8 mouse cellular contexts compared by ENCODE assay signal in genomic region chr4:134624109-134624862, GRCm38 (mm10).
A peak's percentile ranks its signal among the peaks of the same experiment; 100 is the strongest.
DNase-seq lines count a peak whose midpoint lies in the region; ATAC-seq lines count a peak whose summit lies in the region.

No protein-coding gene starts in this region.

- H3K9ac ChIP-seq in forebrain, embryonic 13.5 days = peak overlapping the region; percentile 43; the same call in 1 of the 2 replicates
- H3K9ac ChIP-seq in heart, embryonic 16.5 days (ENCODE audit: low read length) = peak overlapping the region; percentile 54
- 0 out of 2 replicates have a peak overlapping the region, but pooled peaks have one; percentile 10 for H3K9ac ChIP-seq in midbrain, embryonic 16.5 days (ENCODE audit: low read depth, low read length)

- H3K36me3 ChIP-seq in forebrain, embryonic 13.5 days (ENCODE audit: poor library complexity, severe bottlenecking) = no peaks in the 10 kb centered on the region
- no peaks in the 10 kb centered on the region for H3K36me3 ChIP-seq in heart, embryonic 16.5 days (ENCODE audit: control insufficient read depth, insufficient read depth)
- H3K36me3 ChIP-seq in limb, embryonic 10.5 days = no peaks in the 10 kb centered on the region
- no peaks in the 10 kb centered on the region for H3K36me3 ChIP-seq in midbrain, embryonic 16.5 days (ENCODE audit: control insufficient read depth, insufficient read depth, low read length)

- 47% methylated on average over 14 of the region's 14 CpGs for WGBS in forebrain, embryonic 13.5 days
- 18% methylated on average over 14 of the region's 14 CpGs for WGBS in heart, embryonic 16.5 days
- WGBS in limb, embryonic 10.5 days = 54% methylated on average over 14 of the region's 14 CpGs
- 35% methylated on average over 14 of the region's 14 CpGs for WGBS in midbrain, embryonic 16.5 days

- H3K4me2 ChIP-seq in forebrain, embryonic 13.5 days = no peak overlapping the region
- H3K4me2 ChIP-seq in heart, embryonic 16.5 days (ENCODE audit: low read depth, low read length) = no peak overlapping the region
- H3K4me2 ChIP-seq in midbrain, embryonic 16.5 days (ENCODE audit: low read length) = no peak overlapping the region

- ATAC-seq in forebrain, embryonic 13.5 days = peak; percentile 53
- no peak; the same call in 1 of the 2 replicates for ATAC-seq in heart, embryonic 16.5 days (replicated peaks; ENCODE audit: extremely low read depth, insufficient read depth, low FRiP score)
- ATAC-seq in midbrain, embryonic 16.5 days = peak; percentile 54; the same call in 1 of the 2 replicates
- no peak for ATAC-seq in activated CD4-positive, CD25-positive, alpha-beta regulatory T cell, adult 4 months
- no peak for ATAC-seq in granulocyte monocyte progenitor cell, adult 5-6 weeks (replicated peaks; ENCODE audit: poor library complexity, severe bottlenecking)

- no peaks in the 10 kb centered on the region for H3K9me3 ChIP-seq in forebrain, embryonic 13.5 days (replicated peaks)
- no peaks in the 10 kb centered on the region for H3K9me3 ChIP-seq in heart, embryonic 16.5 days (replicated peaks; ENCODE audit: control insufficient read depth, low read length)
- H3K9me3 ChIP-seq in limb, embryonic 10.5 days (replicated peaks) = no peaks in the 10 kb centered on the region
- H3K9me3 ChIP-seq in midbrain, embryonic 16.5 days (replicated peaks; ENCODE audit: control insufficient read depth, low read length, poor library complexity, severe bottlenecking) = no peaks in the 10 kb centered on the region

- peak; percentile 69 to 78 for DNase-seq in right cerebral cortex, postnatal 10 days (ENCODE audit: low spot score in 2 of 2)
- no peak for DNase-seq in right cerebral cortex, postnatal 25 days
- DNase-seq in limb, embryonic 10.5 days (ENCODE audit: low spot score) = no peak

- no peaks in the 10 kb centered on the region for H3K27me3 ChIP-seq in forebrain, embryonic 13.5 days
- no peaks in the 10 kb centered on the region for H3K27me3 ChIP-seq in heart, embryonic 16.5 days (ENCODE audit: control insufficient read depth, insufficient read depth, low read length)
- H3K27me3 ChIP-seq in limb, embryonic 10.5 days (ENCODE audit: low read depth, poor library complexity, severe bottlenecking) = no peaks in the 10 kb centered on the region
- no peaks in the 10 kb centered on the region for H3K27me3 ChIP-seq in midbrain, embryonic 16.5 days (ENCODE audit: control insufficient read depth, insufficient read depth, low read depth, low read length)

- no peak overlapping the region for H3K4me3 ChIP-seq in forebrain, embryonic 13.5 days
- H3K4me3 ChIP-seq in heart, embryonic 16.5 days (ENCODE audit: low read length) = no peak overlapping the region
- H3K4me3 ChIP-seq in limb, embryonic 10.5 days = no peak overlapping the region
- no peak overlapping the region for H3K4me3 ChIP-seq in midbrain, embryonic 16.5 days (ENCODE audit: low read depth, low read length)

- H3K4me1 ChIP-seq in forebrain, embryonic 13.5 days = peaks cover 33% of the 10 kb centered on the region
- peaks cover 42% of the 10 kb centered on the region for H3K4me1 ChIP-seq in heart, embryonic 16.5 days (ENCODE audit: control insufficient read depth, insufficient read depth, low read length)
- H3K4me1 ChIP-seq in limb, embryonic 10.5 days = peaks cover 30% of the 10 kb centered on the region
- H3K4me1 ChIP-seq in midbrain, embryonic 16.5 days (ENCODE audit: control insufficient read depth, insufficient read depth, low read length) = peaks cover 15% of the 10 kb centered on the region

- peak overlapping the region; percentile 33; the same call in 1 of the 2 replicates for H3K27ac ChIP-seq in forebrain, embryonic 13.5 days
- H3K27ac ChIP-seq in heart, embryonic 16.5 days (ENCODE audit: low read length) = peak overlapping the region; percentile 40
- H3K27ac ChIP-seq in limb, embryonic 10.5 days = peak overlapping the region; percentile 25; the same call in 1 of the 2 replicates
- peak overlapping the region; percentile 63; the same call in 1 of the 2 replicates for H3K27ac ChIP-seq in midbrain, embryonic 16.5 days (ENCODE audit: low read length)

Comparison
In these comparisons a context has a peak if more than half of its experiments do, and no peak if none do; other contexts are left out.
1. DNase-seq: peak in right cerebral cortex, postnatal 10 days (2 of 2); none in right cerebral cortex, postnatal 25 days (single experiment) and limb, embryonic 10.5 days (single experiment).
2. ATAC-seq: peak in forebrain, embryonic 13.5 days (single experiment) and midbrain, embryonic 16.5 days (single experiment); none in heart, embryonic 16.5 days (single experiment), activated CD4-positive, CD25-positive, alpha-beta regulatory T cell, adult 4 months (single experiment) and granulocyte monocyte progenitor cell, adult 5-6 weeks (single experiment).
3. Peak in every context shown above with its lines, with median percentiles within 50 percentile points of each other: H3K27ac ChIP-seq and H3K9ac ChIP-seq.